Mouse (Mus musculus) spleen, adult 2 months (tissue): Measurements from ENCODE around the gene Gm17949.

Experiments used
- CTCF ChIP-seq: fragments of 200-500 bp; IDR thresholded peaks from 2 replicates; pipeline ENCODE4 v1.5.1; 2011; ENCODE audit warnings: mild to moderate bottlenecking, inconsistent platforms; ENCODE audit not compliant: insufficient read depth, insufficient read length, insufficient replicate concordance; ENCODE audit errors: extremely low read depth
- POLR2A ChIP-seq: fragments of 200-500 bp; IDR thresholded peaks from 2 replicates; pipeline ENCODE4 v1.6.1; 2011; ENCODE audit warnings: low read depth, low read length, inconsistent platforms

DNA sequence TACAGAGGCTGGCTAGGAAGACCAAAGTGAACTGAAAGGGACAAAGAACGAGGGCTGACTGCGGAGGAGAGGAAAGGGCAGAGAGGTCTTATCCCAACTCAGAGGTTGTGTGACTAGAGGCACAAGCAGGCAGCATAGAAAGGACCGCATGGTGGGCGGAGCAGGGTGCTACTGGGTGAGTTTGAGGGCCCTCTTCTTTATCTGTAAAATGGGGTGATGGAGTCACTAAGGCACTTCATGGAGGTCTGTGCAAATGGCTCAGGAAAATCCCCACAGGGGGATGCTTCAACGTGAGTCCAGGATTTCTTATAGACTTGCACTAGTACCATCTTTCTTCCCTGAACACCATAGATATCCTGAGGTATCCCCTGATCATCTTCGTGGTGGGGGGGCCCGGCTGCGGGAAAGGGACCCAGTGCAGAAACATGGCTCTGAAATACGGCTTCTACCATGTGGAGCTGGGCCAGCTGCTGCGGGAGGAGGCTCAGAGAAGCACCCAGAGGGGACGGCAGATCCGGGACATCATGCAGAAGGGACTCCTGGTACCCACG, 1.1 kb downstream of the Gm17949 start:
- TF ChIP-seq CTCF (no peak), POLR2A (no peak)
